Mouse (Mus musculus) midbrain, embryonic 15.5 days (tissue): ENCODE measurements around the gene Enpp3. TPM values are rescaled to one million over a fixed set of nuclear protein-coding genes. Genes with fewer than 3 reads are reported as not detected.

Source experiments
- ATAC-seq: fragments of 200-750 bp; cut with Nextera tagmentation; replicated peaks from 2 replicates; pipeline ENCODE4 v1.8.0; 2017; ENCODE audit warnings: moderate TSS enrichment
- H3K27ac ChIP-seq: fragments of 300-500 bp; sonication (generic); 2 replicates; pipeline ENCODE4 v1.5.1; 2015; ENCODE audit warnings: mild to moderate bottlenecking, inconsistent platforms
- H3K27me3 ChIP-seq: fragments of 300-500 bp; sonication (generic); replicated peaks from 2 replicates; pipeline ENCODE4 v1.6.1; 2015; ENCODE audit warnings: inconsistent platforms
- H3K36me3 ChIP-seq: fragments of 300-500 bp; sonication (generic); replicated peaks from 2 replicates; pipeline ENCODE4 v1.6.1; 2015; ENCODE audit warnings: inconsistent platforms
- H3K4me1 ChIP-seq: fragments of 300-500 bp; sonication (generic); 2 replicates; pipeline ENCODE4 v1.6.1; 2015; ENCODE audit warnings: inconsistent platforms
- H3K4me2 ChIP-seq: fragments of 300-500 bp; sonication (generic); 2 replicates; pipeline ENCODE4 v1.6.1; 2015; ENCODE audit warnings: inconsistent platforms, mild to moderate bottlenecking, moderate library complexity
- H3K4me3 ChIP-seq: fragments of 300-500 bp; sonication (generic); 2 replicates; pipeline ENCODE4 v1.5.1; 2015; ENCODE audit warnings: mild to moderate bottlenecking, inconsistent platforms
- H3K9ac ChIP-seq: fragments of 300-500 bp; sonication (generic); 2 replicates; pipeline ENCODE4 v1.6.1; 2015; ENCODE audit warnings: mild to moderate bottlenecking, inconsistent platforms
- H3K9me3 ChIP-seq: fragments of 300-500 bp; sonication (generic); 2 replicates; pipeline ENCODE4 v1.6.1; 2016; ENCODE audit warnings: inconsistent platforms
- WGBS: fragments of 180-500 bp; shearing (Covaris S2); methylation state at CpG from one replicate; pipeline ENCODE4 v1.1.7; 2015; ENCODE audit warnings: mixed read lengths; 5-methylcytosine and 5-hydroxymethylcytosine counted together
- polyA plus RNA-seq: library from polyadenylated mRNA; unstranded; fragments of >200 nt; fragmentation: Nextera tagmentation; extraction: Ambion mirVana; gene quantifications from 2 replicates; pipeline ENCODE4 v1.2.1, GENCODE M21; 2015

Enpp3 gene
- polyA plus RNA-seq, 1 experiment from 2014 or later, result 3.7 TPM

DNA sequence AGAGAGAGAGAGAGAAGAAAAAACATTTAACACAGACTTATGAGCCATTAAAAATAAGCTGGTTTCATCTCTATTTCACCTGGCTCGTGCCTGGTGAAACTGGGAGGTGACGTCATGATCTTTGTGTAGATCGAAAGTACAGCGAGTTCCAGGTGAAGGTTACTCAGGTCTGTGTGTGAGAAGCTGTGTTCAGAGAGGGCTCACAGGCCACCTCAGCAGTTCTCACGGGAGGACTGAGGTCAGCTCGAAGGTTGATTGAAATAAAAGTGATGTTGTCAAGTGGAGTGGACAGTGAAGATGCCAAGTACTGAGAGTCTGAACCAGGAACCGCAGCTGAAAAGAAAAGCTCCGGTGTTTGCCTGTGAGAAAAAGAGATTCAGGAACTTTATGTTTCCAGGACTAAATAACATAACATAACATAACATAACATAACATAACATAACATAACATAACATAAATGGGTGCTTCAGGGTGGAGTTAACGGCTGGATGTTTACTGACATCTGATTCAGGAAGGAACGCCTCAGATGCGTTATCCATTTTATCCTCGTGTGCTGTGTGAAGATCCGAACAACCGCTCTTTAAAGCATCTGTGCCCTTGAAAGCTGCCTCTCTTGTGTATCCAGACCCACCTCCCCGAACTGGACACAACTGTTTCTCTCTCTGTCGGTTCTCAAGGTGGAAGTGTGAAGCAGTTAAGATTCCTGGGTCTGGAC is 88.9 kb downstream of the Enpp3 start:
- Histone ChIP-seq H3K9ac (no peak overlapping the region), H3K4me1 (peaks cover 4% of the 10 kb centered on the region; the same call in 1 of the 2 replicates), H3K27me3 (no peaks in the 10 kb centered on the region), H3K4me3 (peak overlapping the region; percentile 28; the same call in 1 of the 2 replicates), H3K27ac (no peak overlapping the region), H3K9me3 (no peaks in the 10 kb centered on the region), H3K4me2 (peak overlapping the region; percentile 38), H3K36me3 (no peaks in the 10 kb centered on the region)
- no peak for ATAC-seq
- WGBS, result 73% methylated on average over 16 of the region's 16 CpGs

DNA sequence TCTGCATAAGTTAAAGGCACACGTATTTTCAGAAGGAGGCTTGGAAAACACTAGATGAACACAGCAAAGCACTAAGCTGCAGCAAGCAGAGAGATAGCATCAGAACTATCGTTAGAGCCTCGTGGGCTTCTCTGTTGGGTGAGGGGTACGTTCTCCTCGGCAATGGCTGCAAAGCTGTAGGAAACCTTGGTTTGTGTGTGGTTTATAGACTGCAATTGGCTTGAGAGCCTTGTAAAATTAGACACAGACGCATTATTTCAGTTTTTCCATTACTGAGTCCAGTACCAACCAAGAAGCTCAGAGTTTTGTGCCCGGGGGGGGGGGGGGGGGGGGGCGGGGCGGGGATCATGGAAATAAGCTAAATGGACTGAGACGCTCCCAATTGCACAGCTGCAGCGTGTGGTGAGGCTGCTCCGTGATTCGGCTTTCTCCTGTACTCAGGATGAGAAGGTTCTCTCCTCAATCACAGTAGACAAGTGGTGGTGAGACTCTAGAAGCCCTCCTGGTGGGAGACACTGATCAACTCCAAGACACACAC is 99.6 kb downstream of the Enpp3 start:
- Histone ChIP-seq H3K9me3 (no peaks in the 10 kb centered on the region), H3K27ac (no peak overlapping the region), H3K4me3 (no peak overlapping the region), H3K27me3 (no peaks in the 10 kb centered on the region), H3K4me1 (no peaks in the 10 kb centered on the region), H3K4me2 (no peak overlapping the region), H3K9ac (no peak overlapping the region), H3K36me3 (no peaks in the 10 kb centered on the region)
- no peak for ATAC-seq
- 88% methylated on average over 12 of the region's 13 CpGs for WGBS

DNA sequence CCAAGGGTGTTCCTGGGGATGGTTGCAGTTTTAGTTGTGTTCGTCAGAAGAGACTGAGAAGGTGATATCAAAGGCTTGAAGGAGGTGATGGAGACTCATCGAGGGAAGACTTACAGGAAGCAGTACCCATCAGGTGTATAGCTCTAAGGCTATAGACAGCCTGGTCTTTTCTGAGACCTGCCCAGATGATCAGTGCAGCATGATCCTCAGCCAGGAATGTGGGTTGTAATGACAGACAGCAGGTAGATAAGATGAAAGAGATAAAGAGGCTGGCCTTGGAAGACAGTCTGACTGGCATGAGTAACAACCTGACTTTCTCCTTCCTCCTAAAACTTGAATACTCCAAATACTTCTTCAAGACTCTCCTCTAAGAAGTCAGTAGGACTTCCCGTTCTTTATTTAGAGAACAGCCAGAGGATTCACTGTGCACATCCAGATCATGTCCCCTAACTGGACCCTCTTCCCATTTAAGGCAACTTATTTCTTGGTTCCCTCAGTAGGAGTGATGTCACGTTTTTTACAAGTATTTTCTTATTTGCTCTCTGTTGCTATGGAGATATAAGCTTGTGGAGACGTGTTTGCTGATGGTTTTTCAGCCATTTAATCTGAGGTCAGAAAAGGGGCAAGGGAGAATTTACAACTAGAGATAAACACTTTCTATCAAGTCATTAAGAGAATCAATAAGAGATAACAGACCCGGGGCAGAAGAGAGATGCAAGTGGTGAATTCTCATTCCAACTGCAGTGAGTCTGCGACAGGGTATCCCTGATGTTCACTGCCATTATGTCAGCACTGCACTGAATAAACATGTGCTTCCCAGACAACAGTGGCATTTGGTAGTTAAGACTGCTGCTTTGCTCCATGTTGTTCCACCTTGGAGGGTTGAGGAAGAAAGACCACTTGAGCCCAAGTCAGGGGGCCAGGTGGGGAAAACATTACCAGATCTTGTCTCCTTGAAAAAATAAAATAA is 101.1 kb downstream of the Enpp3 start:
- Histone ChIP-seq H3K4me2 (no peak overlapping the region), H3K27ac (no peak overlapping the region), H3K4me3 (no peak overlapping the region), H3K4me1 (no peaks in the 10 kb centered on the region), H3K9me3 (no peaks in the 10 kb centered on the region), H3K9ac (no peak overlapping the region), H3K27me3 (no peaks in the 10 kb centered on the region), H3K36me3 (no peaks in the 10 kb centered on the region)
- ATAC-seq, result 0 out of 2 replicates have a peak, but pooled peaks have one; percentile 66
- 69% methylated on average over 7 of the region's 7 CpGs for WGBS

DNA sequence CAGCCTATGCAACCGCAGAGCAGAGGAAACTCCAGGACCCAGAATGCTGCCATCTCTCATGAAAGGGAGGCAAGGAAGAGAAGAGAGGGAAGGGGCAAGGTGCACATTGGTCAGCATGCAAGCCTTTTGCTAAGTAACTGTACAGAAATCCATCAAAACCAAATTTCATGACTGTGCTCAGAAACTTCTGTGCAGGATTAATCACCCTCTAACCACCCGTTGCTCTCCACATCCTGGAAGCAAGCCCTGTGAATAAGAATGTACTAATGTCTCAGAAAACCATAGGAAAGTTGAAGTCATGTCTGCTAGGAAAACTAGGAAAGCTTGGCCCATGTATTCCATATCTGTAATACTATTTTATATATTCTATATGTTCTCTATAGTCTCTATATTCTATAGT is 103.5 kb downstream of the Enpp3 start:
- Histone ChIP-seq H3K27ac (no peak overlapping the region), H3K4me3 (no peak overlapping the region), H3K9me3 (no peaks in the 10 kb centered on the region), H3K4me1 (no peaks in the 10 kb centered on the region), H3K36me3 (no peaks in the 10 kb centered on the region), H3K27me3 (no peaks in the 10 kb centered on the region), H3K4me2 (no peak overlapping the region), H3K9ac (no peak overlapping the region)
- ATAC-seq, result no peak
- 89% methylated on average over 2 of the region's 2 CpGs for WGBS

DNA sequence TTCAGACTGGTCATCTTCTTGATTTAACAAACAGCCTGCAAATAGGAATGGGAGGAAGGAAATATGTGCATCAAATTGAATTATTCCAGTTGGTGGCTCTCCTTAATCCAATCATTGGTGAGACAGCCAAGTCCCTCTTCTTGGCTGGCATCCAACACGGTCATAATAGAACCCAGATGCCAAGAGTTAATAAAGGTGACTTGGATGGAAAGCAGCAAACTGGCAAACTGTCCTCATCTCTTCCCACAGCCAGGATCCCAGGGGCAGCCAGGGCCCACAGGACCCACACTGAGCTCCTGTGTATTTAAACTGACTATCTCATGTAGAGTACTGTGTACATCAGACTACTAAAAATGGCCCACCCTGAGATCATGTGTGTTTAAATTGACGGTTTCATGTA is 104.2 kb downstream of the Enpp3 start:
- Histone ChIP-seq H3K9ac (no peak overlapping the region), H3K27me3 (no peaks in the 10 kb centered on the region), H3K9me3 (no peaks in the 10 kb centered on the region), H3K4me2 (no peak overlapping the region), H3K27ac (no peak overlapping the region), H3K36me3 (no peaks in the 10 kb centered on the region), H3K4me1 (no peaks in the 10 kb centered on the region), H3K4me3 (no peak overlapping the region)
- ATAC-seq, result no peak
- 74% methylated on average over 2 of the region's 2 CpGs for WGBS

DNA sequence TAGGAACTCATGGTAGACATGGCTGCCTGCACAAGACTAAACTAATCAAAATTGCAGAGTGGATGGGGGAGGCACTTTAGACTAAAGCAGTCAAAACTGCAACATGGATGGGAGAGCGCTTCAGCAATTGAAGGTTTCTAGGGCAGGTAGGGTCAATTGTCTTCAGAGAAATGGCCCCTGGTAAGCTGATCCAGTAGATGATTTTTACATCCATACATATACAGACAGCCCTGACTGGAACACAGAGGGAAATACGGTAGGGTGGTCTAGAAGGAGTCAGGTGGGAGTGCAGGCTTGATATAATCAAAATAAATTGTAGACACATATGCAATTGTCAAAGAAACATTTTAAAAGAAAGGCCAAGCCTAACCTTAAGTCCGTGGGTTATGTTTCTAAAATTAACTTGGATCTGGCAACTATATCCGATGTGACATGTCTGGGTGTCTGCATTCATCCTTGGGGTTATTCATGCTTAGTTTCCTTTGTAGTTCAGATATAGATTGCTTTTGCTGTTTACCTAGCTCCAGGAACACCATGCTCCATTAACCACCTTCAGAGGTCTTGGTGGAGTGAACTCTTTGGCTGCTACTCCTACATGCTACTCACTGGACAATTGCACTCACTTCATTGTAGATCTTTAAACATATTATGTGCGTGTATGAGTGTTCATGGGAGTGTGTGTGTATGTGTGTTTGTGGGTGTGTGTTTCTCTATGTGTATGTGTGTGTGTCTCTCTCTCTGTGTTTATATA is 107.4 kb downstream of the Enpp3 start:
- 94% methylated on average over 5 of the region's 5 CpGs for WGBS
- H3K9me3 ChIP-seq, result no peaks in the 10 kb centered on the region
- no peak overlapping the region for H3K9ac ChIP-seq
- no peak for ATAC-seq
- no peaks in the 10 kb centered on the region for H3K4me1 ChIP-seq
- no peak overlapping the region for H3K4me3 ChIP-seq
- H3K27ac ChIP-seq, result no peak overlapping the region
- no peak overlapping the region for H3K4me2 ChIP-seq
- no peaks in the 10 kb centered on the region for H3K36me3 ChIP-seq
- no peaks in the 10 kb centered on the region for H3K27me3 ChIP-seq

DNA sequence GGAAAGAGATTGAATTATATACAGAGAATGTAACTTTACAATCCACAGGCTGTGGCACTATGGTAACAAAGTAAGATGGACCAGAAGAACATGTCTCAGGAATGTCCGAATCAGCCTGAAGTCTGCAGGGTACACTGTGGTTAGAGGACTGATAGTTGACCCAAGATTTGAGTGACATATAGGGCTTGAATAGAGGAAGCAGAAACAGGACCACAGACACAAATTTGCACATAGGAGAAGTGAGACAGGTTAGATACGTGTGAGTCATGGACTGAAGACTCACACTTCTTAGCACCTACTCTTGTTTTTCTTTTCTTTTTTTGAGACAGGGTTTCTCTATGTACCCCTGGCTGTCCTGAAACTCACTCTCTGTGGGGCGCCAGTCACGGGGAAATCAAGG is 115.1 kb downstream of the Enpp3 start:
- 90% methylated on average over 4 of the region's 4 CpGs for WGBS

DNA sequence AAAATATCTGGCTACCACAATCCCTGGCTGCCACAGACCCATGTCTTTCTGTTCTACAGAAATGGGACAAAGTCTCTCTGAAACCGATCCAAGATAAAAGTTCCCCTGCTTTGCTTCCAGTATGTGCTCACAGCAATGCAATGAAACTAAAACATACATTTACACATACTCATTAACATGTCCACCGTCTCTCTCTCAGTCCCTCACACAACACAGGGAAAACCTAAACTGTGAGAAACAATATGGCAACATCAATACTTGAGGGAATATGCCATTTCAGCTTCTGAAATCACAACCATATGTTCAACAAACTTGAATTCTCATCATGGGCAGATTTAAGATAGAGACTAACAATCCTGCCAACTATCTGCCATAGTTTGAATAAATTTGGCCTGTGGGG is 117.4 kb downstream of the Enpp3 start:
- Histone ChIP-seq H3K36me3 (no peaks in the 10 kb centered on the region), H3K27me3 (no peaks in the 10 kb centered on the region), H3K4me1 (no peaks in the 10 kb centered on the region), H3K4me2 (no peak overlapping the region), H3K9me3 (no peaks in the 10 kb centered on the region), H3K4me3 (no peak overlapping the region), H3K27ac (no peak overlapping the region), H3K9ac (no peak overlapping the region)
- 94% methylated on average over 2 of the region's 2 CpGs for WGBS
- no peak for ATAC-seq

More for the DNA sequence above, 115.1 kb downstream of the Enpp3 start:
- Histone ChIP-seq H3K4me2 (no peak overlapping the region), H3K4me3 (no peak overlapping the region), H3K36me3 (no peaks in the 10 kb centered on the region), H3K27me3 (no peaks in the 10 kb centered on the region), H3K9me3 (no peaks in the 10 kb centered on the region), H3K9ac (no peak overlapping the region), H3K4me1 (no peaks in the 10 kb centered on the region), H3K27ac (no peak overlapping the region)
- ATAC-seq, result no peak

Other genes starting within 250 kb of the Enpp3 start
- 3.5 and 4.6 TPM in 2 replicates for gene Ccn2, start 247.4 kb downstream of the Enpp3 start, polyA plus RNA-seq
- 2.6 and 3.4 TPM in 2 replicates for gene Enpp1, start 130.7 kb downstream of the Enpp3 start, polyA plus RNA-seq
- gene Med23, start 27.2 kb upstream of the Enpp3 start, polyA plus RNA-seq, result 28.7 and 29.1 TPM in 2 replicates
- 0.83 and 1.1 TPM in 2 replicates for gene Arg1, start 84.7 kb upstream of the Enpp3 start, polyA plus RNA-seq